Mouse (Mus musculus) liver, embryonic 11.5 days (tissue): ENCODE results near the gene B3gnt3. TPM values are rescaled to one million over a fixed set of nuclear protein-coding genes. Genes with fewer than 3 reads are reported as not detected.

ENCODE experiments used
- ATAC-seq: fragments of 200-750 bp; cut with Nextera tagmentation; replicated peaks from 2 replicates; pipeline ENCODE4 v1.8.0; 2017; ENCODE audit warnings: moderate number of reproducible peaks, mild to moderate bottlenecking, moderate TSS enrichment, moderate library complexity; ENCODE audit not compliant: low FRiP score
- DNase-seq: peaks from one replicate; pipeline ENCODE4 v3.0.0-alpha.2; 2017; ENCODE audit warnings: low spot score
- H3K27ac ChIP-seq: fragments of 300-500 bp; sonication (generic); 2 replicates; pipeline ENCODE4 v1.5.1; 2014; ENCODE audit warnings: mild to moderate bottlenecking, low read depth, low read length, control low read depth
- H3K27me3 ChIP-seq: fragments of 300-500 bp; sonication (generic); replicated peaks from 2 replicates; pipeline ENCODE4 v1.6.1; 2014; ENCODE audit warnings: low read length, mixed read lengths; ENCODE audit not compliant: control insufficient read depth, insufficient read depth
- H3K36me3 ChIP-seq: fragments of 300-500 bp; sonication (generic); 2 replicates; pipeline ENCODE4 v1.6.1; 2014; ENCODE audit warnings: mild to moderate bottlenecking, low read length, moderate library complexity, mixed read lengths; ENCODE audit not compliant: control insufficient read depth, insufficient read depth
- H3K4me1 ChIP-seq: fragments of 300-500 bp; sonication (generic); replicated peaks from 2 replicates; pipeline ENCODE4 v1.6.1; 2014; ENCODE audit warnings: low read length, mixed read lengths; ENCODE audit not compliant: control insufficient read depth, insufficient read depth
- H3K4me2 ChIP-seq: fragments of 300-500 bp; sonication (generic); 2 replicates; pipeline ENCODE4 v1.6.1; 2014; ENCODE audit warnings: mild to moderate bottlenecking, control low read depth, moderate library complexity
- H3K4me3 ChIP-seq: fragments of 300-500 bp; sonication (generic); 2 replicates; pipeline ENCODE4 v1.5.1; 2014; ENCODE audit warnings: low read depth, low read length, control low read depth
- H3K9ac ChIP-seq: fragments of 300-500 bp; sonication (generic); 2 replicates; pipeline ENCODE4 v1.6.1; 2014; ENCODE audit warnings: low read depth, low read length, control low read depth
- H3K9me3 ChIP-seq: fragments of 300-500 bp; sonication (generic); 2 replicates; pipeline ENCODE4 v1.6.1; 2016; ENCODE audit warnings: low read length, inconsistent platforms, mixed read lengths; ENCODE audit not compliant: control insufficient read depth
- WGBS: fragments of 180-500 bp; shearing (Covaris S2); extraction: QIAGEN DNeasy Blood & Tissue Kit; methylation state at CpG from one replicate; pipeline ENCODE4 v1.1.7; 2014; 5-methylcytosine and 5-hydroxymethylcytosine counted together
- polyA plus RNA-seq: library from polyadenylated mRNA; unstranded; fragments of >200 nt; fragmentation: Nextera tagmentation; extraction: Ambion mirVana; gene quantifications from 2 replicates; pipeline ENCODE4 v1.2.1, GENCODE M21; 2014

The B3gnt3 gene
- polyA plus RNA-seq, 1 experiment from 2014 or later, result 2.9 TPM

GRCm38 (mm10) chr8:71671549-71671965, 30.0 kb downstream of the B3gnt3 start, which contains the start of gene Unc13a:
Gene Unc13a, minus strand, starts transcription at chr8:71671757.
- no peaks in the 10 kb centered on the region for H3K9me3 ChIP-seq
- H3K4me1 ChIP-seq, result peaks cover 28% of the 10 kb centered on the region
- WGBS, result 0% methylated on average over 42 of the region's 42 CpGs
- no peak within 1 kb of the TSS for H3K27ac ChIP-seq
- H3K4me2 ChIP-seq, result peak within 1 kb of the TSS; percentile 99
- H3K9ac ChIP-seq, result peak within 1 kb of the TSS; percentile 15; the same call in 1 of the 2 replicates
- ATAC-seq (peak; percentile 62), DNase-seq (peak; percentile 90)
- H3K27me3 ChIP-seq, result peaks cover 33% of the 10 kb centered on the region
- peak within 1 kb of the TSS; percentile 63 for H3K4me3 ChIP-seq
- H3K36me3 ChIP-seq, result no peaks in the 10 kb centered on the region

- Histone ChIP-seq H3K36me3 (no peaks in the 10 kb centered on the region), H3K4me1 (peaks cover 32% of the 10 kb centered on the region), H3K27ac (no peak overlapping the region), H3K4me3 (peak overlapping the region; percentile 63), H3K9me3 (no peaks in the 10 kb centered on the region), H3K27me3 (peaks cover 37% of the 10 kb centered on the region), H3K4me2 (peak overlapping the region; percentile 99), H3K9ac (0 out of 2 replicates have a peak overlapping the region, but pooled peaks have one; percentile 6)
- DNase-seq, result no peak
- under 1% methylated on average over 60 of the region's 64 CpGs for WGBS
- ATAC-seq, result peak; percentile 32
These were observed 30.7 kb downstream of the B3gnt3 start for GRCm38 (mm10) chr8:71670621-71671548.

- DNase-seq, result no peak
- H3K4me3 ChIP-seq, result peak overlapping the region; percentile 63
- no peaks in the 10 kb centered on the region for H3K9me3 ChIP-seq
- no peaks in the 10 kb centered on the region for H3K36me3 ChIP-seq
- H3K27ac ChIP-seq, result no peak overlapping the region
- H3K4me2 ChIP-seq, result peak overlapping the region; percentile 99
- WGBS, result 19% methylated on average over 10 of the region's 12 CpGs
- H3K9ac ChIP-seq, result no peak overlapping the region
- H3K4me1 ChIP-seq, result peaks cover 34% of the 10 kb centered on the region
- peaks cover 37% of the 10 kb centered on the region for H3K27me3 ChIP-seq
- no peak for ATAC-seq
These were observed 31.4 kb downstream of the B3gnt3 start for GRCm38 (mm10) chr8:71670198-71670597.

DNA sequence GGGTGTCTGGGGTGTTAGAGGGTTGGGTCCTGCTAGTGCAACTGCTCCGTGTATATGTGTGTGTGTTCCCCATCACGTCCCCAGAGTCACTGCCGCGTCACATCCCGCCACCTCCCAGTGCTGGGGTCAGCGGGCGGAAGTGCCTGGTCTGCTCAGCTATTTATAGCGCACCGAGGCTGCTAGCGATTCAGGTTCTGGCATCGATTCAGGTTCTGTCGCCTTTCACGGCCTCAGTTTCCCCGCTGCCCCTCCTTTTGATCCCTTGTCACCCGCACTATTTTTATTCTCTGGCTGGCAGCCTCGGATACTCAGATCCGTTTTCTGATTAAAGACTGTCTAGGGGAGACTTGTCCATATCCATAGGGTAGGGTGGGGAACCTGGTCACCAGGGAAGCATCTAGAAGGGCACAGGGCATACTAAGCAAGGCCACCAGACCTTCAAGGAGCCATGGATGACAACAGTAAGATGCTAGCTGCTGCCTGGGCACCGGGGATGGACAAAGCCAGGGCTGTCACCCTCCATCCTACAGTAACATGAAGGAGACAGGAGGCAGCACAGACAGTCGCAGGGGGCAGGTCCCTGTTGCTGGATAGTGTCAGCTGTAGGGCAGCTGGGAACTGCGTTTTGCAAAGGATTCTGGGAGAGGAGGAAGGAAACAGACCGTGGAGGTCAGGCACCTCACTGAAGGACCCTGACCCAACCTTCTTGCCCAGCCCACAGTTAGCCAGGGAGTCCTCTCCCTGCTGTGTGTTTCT, 33.2 kb downstream of the B3gnt3 start:
- 0 out of 2 replicates have a peak, but pooled peaks have one; percentile 14 for ATAC-seq
- no peak overlapping the region for H3K9ac ChIP-seq

GRCm38 (mm10) chr8:71667256-71667655, 34.3 kb downstream of the B3gnt3 start:
- peaks cover 40% of the 10 kb centered on the region for H3K27me3 ChIP-seq
- no peak overlapping the region for H3K4me3 ChIP-seq
- 58% methylated on average over 5 of the region's 5 CpGs for WGBS
- no peaks in the 10 kb centered on the region for H3K36me3 ChIP-seq
- no peaks in the 10 kb centered on the region for H3K9me3 ChIP-seq
- H3K9ac ChIP-seq, result no peak overlapping the region
- DNase-seq, result no peak
- H3K27ac ChIP-seq, result 0 out of 2 replicates have a peak overlapping the region, but pooled peaks have one; percentile 43
- H3K4me2 ChIP-seq, result no peak overlapping the region
- no peak for ATAC-seq
- H3K4me1 ChIP-seq, result peaks cover 38% of the 10 kb centered on the region

More for the DNA sequence above, 33.2 kb downstream of the B3gnt3 start:
- H3K4me3 ChIP-seq, result peak overlapping the region; percentile 3; the same call in 1 of the 2 replicates
- H3K36me3 ChIP-seq, result no peaks in the 10 kb centered on the region
- peaks cover 38% of the 10 kb centered on the region for H3K4me1 ChIP-seq
- H3K27me3 ChIP-seq, result peaks cover 39% of the 10 kb centered on the region
- 0 out of 2 replicates have a peak overlapping the region, but pooled peaks have one; percentile 43 for H3K27ac ChIP-seq
- no peak for DNase-seq
- no peaks in the 10 kb centered on the region for H3K9me3 ChIP-seq
- H3K4me2 ChIP-seq, result peak overlapping the region; percentile 48
- WGBS, result 3% methylated on average over 21 of the region's 21 CpGs

DNA sequence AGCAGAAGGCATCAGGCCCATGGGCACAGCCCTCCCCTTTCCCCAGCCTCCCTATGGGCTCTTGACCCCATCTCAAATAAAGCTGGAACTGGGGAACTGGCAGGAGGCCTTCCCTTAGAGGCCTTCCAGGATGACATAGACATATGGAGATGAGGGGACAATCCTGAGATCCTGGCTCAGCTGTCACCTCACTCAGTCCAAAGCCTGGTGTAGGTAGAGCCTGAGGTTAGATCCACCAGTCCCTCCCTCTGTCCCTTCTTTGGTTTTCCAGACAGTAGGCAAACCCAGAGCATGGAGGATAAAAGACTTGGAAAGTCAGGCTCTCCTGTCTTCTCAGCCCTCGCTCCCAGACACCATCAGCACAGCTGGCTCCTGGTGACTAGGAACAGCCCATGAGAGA, 34.7 kb downstream of the B3gnt3 start:
- Histone ChIP-seq H3K27ac (no peak overlapping the region), H3K27me3 (peaks cover 40% of the 10 kb centered on the region)

GRCm38 (mm10) chr8:71665331-71666130, 36.1 kb downstream of the B3gnt3 start:
- H3K4me1 ChIP-seq, result peaks cover 28% of the 10 kb centered on the region
- peaks cover 38% of the 10 kb centered on the region for H3K27me3 ChIP-seq
- 3% methylated on average over 22 of the region's 22 CpGs for WGBS
- peak overlapping the region; percentile 40 for H3K4me3 ChIP-seq
- ATAC-seq (peak; percentile 79), DNase-seq (peak; percentile 96)
- H3K4me2 ChIP-seq, result peak overlapping the region; percentile 74
- H3K9me3 ChIP-seq, result no peaks in the 10 kb centered on the region
- no peak overlapping the region for H3K9ac ChIP-seq
- H3K36me3 ChIP-seq, result no peaks in the 10 kb centered on the region
- 0 out of 2 replicates have a peak overlapping the region, but pooled peaks have one; percentile 10 for H3K27ac ChIP-seq

More for the DNA sequence above, 34.7 kb downstream of the B3gnt3 start:
- 35% methylated on average over 1 of the region's 1 CpGs for WGBS
- Histone ChIP-seq H3K9me3 (no peaks in the 10 kb centered on the region), H3K4me2 (no peak overlapping the region), H3K4me3 (no peak overlapping the region), H3K4me1 (peaks cover 36% of the 10 kb centered on the region), H3K9ac (no peak overlapping the region), H3K36me3 (no peaks in the 10 kb centered on the region)
- DNase-seq (no peak), ATAC-seq (no peak)
